Mouse (Mus musculus) spleen, postnatal 10 days (tissue): ENCODE measurements around the gene Prr29.
"Not testable (repeated sequence)": the region's sequence is repeated elsewhere in the genome, so short reads cannot be mapped to it uniquely, and the experiment has no call there.

Experiments used
- DNase-seq, 2 experiments: peaks; one replicate each; pipeline ENCODE4 v3.0.0; 2021 to 2022; ENCODE audit warnings: low spot score in 2 of 2

Prr29 gene

GRCm38 (mm10) chr11:106355382-106356128 is 9.7 kb upstream of the Prr29 start:
- DNase-seq: no peak

GRCm38 (mm10) chr11:106359350-106359749 is 5.9 kb upstream of the Prr29 start:
- DNase-seq: peak in 1 of 2 experiments; percentile 63

GRCm38 (mm10) chr11:106364712-106365111 is 560 bp upstream of the Prr29 start:
- DNase-seq: no peak

GRCm38 (mm10) chr11:106366316-106366715 is 1.0 kb downstream of the Prr29 start:
- DNase-seq: peak; percentile 67 to 88

- no peak for DNase-seq
Observed at GRCm38 (mm10) chr11:106373998-106374397, 8.7 kb downstream of the Prr29 start.

GRCm38 (mm10) chr11:106374559-106374958 is 9.3 kb downstream of the Prr29 start:
- DNase-seq: no peak

- no peak for DNase-seq
Observed at GRCm38 (mm10) chr11:106374979-106375378, 9.7 kb downstream of the Prr29 start.

- DNase-seq: no peak
Observed at GRCm38 (mm10) chr11:106381011-106381410, 15.7 kb downstream of the Prr29 start.

- no peak for DNase-seq
Observed at GRCm38 (mm10) chr11:106381883-106382282, 16.6 kb downstream of the Prr29 start.

GRCm38 (mm10) chr11:106382424-106382823 is 17.2 kb downstream of the Prr29 start:
- no peak for DNase-seq

- no peak for DNase-seq
Observed at GRCm38 (mm10) chr11:106383051-106383790, 17.9 kb downstream of the Prr29 start.

GRCm38 (mm10) chr11:106386409-106386808 is 21.1 kb downstream of the Prr29 start:
- DNase-seq: no peak

- no peak for DNase-seq
Observed at GRCm38 (mm10) chr11:106387020-106387419, 21.7 kb downstream of the Prr29 start.

GRCm38 (mm10) chr11:106387791-106388216 is 22.5 kb downstream of the Prr29 start, which contains the start of gene Icam2:
TSS of gene Icam2 (minus strand) at chr11:106388075.
- DNase-seq: peak; percentile 41 to 65

GRCm38 (mm10) chr11:106389611-106390010 is 24.3 kb downstream of the Prr29 start:
- no peak for DNase-seq

GRCm38 (mm10) chr11:106390757-106391156 is 25.5 kb downstream of the Prr29 start:
- no peak for DNase-seq

- DNase-seq: peak; percentile 55 to 77
Observed at GRCm38 (mm10) chr11:106391546-106392188, 26.4 kb downstream of the Prr29 start.

GRCm38 (mm10) chr11:106392597-106393330 is 27.5 kb downstream of the Prr29 start:
- DNase-seq: no peak

- no peak for DNase-seq
Observed at GRCm38 (mm10) chr11:106393331-106393616, 28.0 kb downstream of the Prr29 start.

GRCm38 (mm10) chr11:106394055-106394454 is 28.8 kb downstream of the Prr29 start:
- DNase-seq: not testable (repeated sequence)

GRCm38 (mm10) chr11:106397656-106398055 is 32.4 kb downstream of the Prr29 start:
- peak in 1 of 2 experiments; percentile 46 for DNase-seq

- no peak for DNase-seq
Observed at GRCm38 (mm10) chr11:106398481-106398880, 33.2 kb downstream of the Prr29 start.
